In genomic region chr2:31160147-31160920, GRCm38 (mm10) we compare ENCODE assay signal across 16 mouse cellular contexts. TPM values are rescaled to one million over a fixed set of nuclear protein-coding genes. Genes with fewer than 3 reads are reported as not detected.
A peak's percentile ranks its signal among the peaks of the same experiment; 100 is the strongest.
DNase-seq lines count a peak whose midpoint lies in the region; ATAC-seq and TF ChIP-seq lines count a peak whose summit lies in the region.
"Had no signal": no experiment of that assay in that cellular context is flagged by ENCODE, and none has a peak within 500 bp of the region (broad histone marks: within the 10 kb centered on the region; RNA-seq: fewer than 3 reads in every experiment).

No protein-coding gene starts in this region.

- H3K27ac ChIP-seq in kidney, adult 2 months (ENCODE audit: insufficient read depth, low read depth, low read length) = peak overlapping the region; percentile 6; the same call in 1 of the 2 replicates
- no peak overlapping the region for H3K27ac ChIP-seq in kidney, embryonic 15.5 days
- H3K27ac ChIP-seq in liver, embryonic 11.5 days (ENCODE audit: low read depth, low read length) = 0 out of 2 replicates have a peak overlapping the region, but pooled peaks have one; percentile 48
- H3K27ac ChIP-seq in small intestine, adult 2 months (ENCODE audit: insufficient read depth, low read depth, low read length) = peak overlapping the region; percentile 95
- H3K27ac ChIP-seq: embryonic facial prominence, embryonic 12.5 days; forebrain, embryonic 12.5 days; hindbrain, embryonic 13.5 days; neural tube, embryonic 12.5 days had no signal

- no peak for ATAC-seq in kidney, embryonic 15.5 days (replicated peaks; ENCODE audit: low FRiP score)
- 0 out of 2 replicates have a peak, but pooled peaks have one; percentile 57 for ATAC-seq in erythroid progenitor cell, adult 5-6 weeks (replicated peaks; ENCODE audit: low FRiP score, poor library complexity, severe bottlenecking)
- ATAC-seq in liver, embryonic 11.5 days (replicated peaks; ENCODE audit: low FRiP score) = peak; percentile 80

- TF ChIP-seq POLR2A in kidney, adult 2 months (IDR thresholded peaks at IDR 0.05; ENCODE audit: low read depth, low read length) = no peak
- TF ChIP-seq POLR2A in small intestine, adult 2 months (IDR thresholded peaks at IDR 0.05; ENCODE audit: low read depth, low read length) = no peak

- 70% methylated on average over 10 of the region's 10 CpGs for WGBS in kidney, adult 2 months
- 88% methylated on average over 10 of the region's 10 CpGs for WGBS in kidney, embryonic 15.5 days
- WGBS in liver, embryonic 11.5 days = 65% methylated on average over 10 of the region's 10 CpGs
- 44% methylated on average over 10 of the region's 10 CpGs for WGBS in small intestine, adult 2 months

- no peak for TF ChIP-seq CTCF in kidney, adult 2 months (conservative IDR thresholded peaks at IDR 0.05; ENCODE audit: insufficient read depth, insufficient read length, low read depth, low read length)
- no peak for TF ChIP-seq CTCF in small intestine, adult 2 months (IDR thresholded peaks at IDR 0.05; ENCODE audit: extremely low read depth, insufficient read length, insufficient replicate concordance, low read depth, low read length)

- peak; percentile 88 for DNase-seq in kidney, adult 2 months
- DNase-seq in liver, embryonic 11.5 days (ENCODE audit: low spot score) = no peak
- no peak for DNase-seq in spleen, postnatal 10 days (ENCODE audit: low spot score in 2 of 2)
- DNase-seq in urinary bladder, postnatal 25 days (ENCODE audit: low spot score) = no peak
- no peak for DNase-seq in neural tube, embryonic 10.5 days (ENCODE audit: extremely low spot score, low spot score)
- DNase-seq: cerebellum, adult 11 months; heart, adult 18-20 months; right cerebral cortex, postnatal 14 days had no signal

- no peak overlapping the region for H3K4me3 ChIP-seq in kidney, adult 2 months (ENCODE audit: insufficient read depth, low read depth, low read length)
- no peak overlapping the region for H3K4me3 ChIP-seq in kidney, embryonic 15.5 days (replicated peaks)
- H3K4me3 ChIP-seq in liver, embryonic 11.5 days (ENCODE audit: low read depth, low read length) = no peak overlapping the region
- H3K4me3 ChIP-seq in small intestine, adult 2 months (ENCODE audit: low read depth, low read length) = no peak overlapping the region
- H3K4me3 ChIP-seq: embryonic facial prominence, embryonic 12.5 days; forebrain, embryonic 12.5 days; hindbrain, embryonic 13.5 days; neural tube, embryonic 12.5 days had no signal

- H3K27me3 ChIP-seq in kidney, adult 2 months (replicated peaks; ENCODE audit: control insufficient read depth, insufficient read depth, low read length) = no peaks in the 10 kb centered on the region
- no peaks in the 10 kb centered on the region for H3K27me3 ChIP-seq in kidney, embryonic 15.5 days
- H3K27me3 ChIP-seq in liver, embryonic 11.5 days (replicated peaks; ENCODE audit: control insufficient read depth, insufficient read depth, low read length) = no peaks in the 10 kb centered on the region
- no peaks in the 10 kb centered on the region for H3K27me3 ChIP-seq in small intestine, adult 2 months (ENCODE audit: control insufficient read depth, insufficient read depth, low read length)
- H3K27me3 ChIP-seq: CH12.LX; embryonic facial prominence, embryonic 12.5 days; forebrain, embryonic 12.5 days; hindbrain, embryonic 13.5 days; neural tube, embryonic 12.5 days had no signal

- H3K4me1 ChIP-seq in kidney, adult 2 months (ENCODE audit: control insufficient read depth, insufficient read depth, low read length) = peaks cover 35% of the 10 kb centered on the region
- H3K4me1 ChIP-seq in kidney, embryonic 15.5 days = peaks cover 39% of the 10 kb centered on the region
- H3K4me1 ChIP-seq in liver, embryonic 11.5 days (replicated peaks; ENCODE audit: control insufficient read depth, insufficient read depth, low read length) = peaks cover 48% of the 10 kb centered on the region
- peaks cover 30% of the 10 kb centered on the region for H3K4me1 ChIP-seq in small intestine, adult 2 months (ENCODE audit: control insufficient read depth, insufficient read depth, insufficient read length, low read length)

- H3K9ac ChIP-seq in kidney, embryonic 15.5 days = no peak overlapping the region
- no peak overlapping the region for H3K9ac ChIP-seq in liver, embryonic 11.5 days (ENCODE audit: low read depth, low read length)
- H3K9ac ChIP-seq: embryonic facial prominence, embryonic 12.5 days; forebrain, embryonic 12.5 days; hindbrain, embryonic 13.5 days; neural tube, embryonic 12.5 days had no signal

- no peaks in the 10 kb centered on the region for H3K9me3 ChIP-seq in kidney, embryonic 15.5 days (replicated peaks)
- no peaks in the 10 kb centered on the region for H3K9me3 ChIP-seq in liver, embryonic 11.5 days (ENCODE audit: control insufficient read depth, low read length)
- H3K9me3 ChIP-seq: embryonic facial prominence, embryonic 12.5 days; forebrain, embryonic 12.5 days; hindbrain, embryonic 13.5 days; neural tube, embryonic 12.5 days had no signal

- no peak overlapping the region for H3K4me2 ChIP-seq in kidney, embryonic 15.5 days
- no peak overlapping the region; the same call in 1 of the 2 replicates for H3K4me2 ChIP-seq in liver, embryonic 11.5 days
- H3K4me2 ChIP-seq: embryonic facial prominence, embryonic 12.5 days; forebrain, embryonic 12.5 days; hindbrain, embryonic 13.5 days; neural tube, embryonic 12.5 days had no signal

- no peaks in the 10 kb centered on the region for H3K36me3 ChIP-seq in kidney, adult 2 months (ENCODE audit: control insufficient read depth, insufficient read depth, low read length)
- H3K36me3 ChIP-seq in kidney, embryonic 15.5 days = 0 out of 2 replicates have a peak, but pooled peaks cover 3% of the 10 kb centered on the region
- H3K36me3 ChIP-seq in liver, embryonic 11.5 days (ENCODE audit: control insufficient read depth, insufficient read depth, low read length) = no peaks in the 10 kb centered on the region
- peaks cover 2% of the 10 kb centered on the region for H3K36me3 ChIP-seq in small intestine, adult 2 months (ENCODE audit: control insufficient read depth, insufficient read depth, low read length)
- H3K36me3 ChIP-seq: neural tube, embryonic 12.5 days had no signal

RNA-seq across cellular contexts. Expression of gene Gpr107, which starts 8.2 kb away (rescaled TPM):
- polyA plus RNA-seq in kidney, adult 2 months (2012; rRNA removed) = 22.2 and 22.8 TPM in 2 replicates
- 37.0 and 37.9 TPM in 2 replicates for polyA plus RNA-seq in kidney, embryonic 15.5 days (2015; fragmentation: Nextera tagmentation; extraction: Ambion mirVana)
- 15.1 and 24.7 TPM in 2 replicates for total RNA-seq in erythroid progenitor cell, adult 5-6 weeks (2015; ENCODE audit: low replicate concordance)
- 6.4 and 8.9 TPM in 2 replicates for total RNA-seq in erythroid progenitor cell, adult 5-6 weeks (2017; ENCODE audit: low replicate concordance)
- polyA plus RNA-seq in liver, embryonic 11.5 days (2014; fragmentation: Nextera tagmentation; extraction: Ambion mirVana) = 17.3 and 21.5 TPM in 2 replicates
- polyA plus RNA-seq in small intestine, adult 2 months (2012; rRNA removed) = 14.8 and 30.5 TPM in 2 replicates

RNA-seq across cellular contexts. Expression of gene Fnbp1, which starts 18.5 kb away (rescaled TPM):
- 21.1 and 23.9 TPM in 2 replicates for polyA plus RNA-seq in kidney, adult 2 months (2012; rRNA removed)
- polyA plus RNA-seq in kidney, embryonic 15.5 days (2015; fragmentation: Nextera tagmentation; extraction: Ambion mirVana) = 19.1 and 22.4 TPM in 2 replicates
- total RNA-seq in erythroid progenitor cell, adult 5-6 weeks (2015; ENCODE audit: low replicate concordance) = 3.8 and 19.1 TPM in 2 replicates
- total RNA-seq in erythroid progenitor cell, adult 5-6 weeks (2017; ENCODE audit: low replicate concordance) = 5.8 and 9.1 TPM in 2 replicates
- 19.3 and 20.6 TPM in 2 replicates for polyA plus RNA-seq in liver, embryonic 11.5 days (2014; fragmentation: Nextera tagmentation; extraction: Ambion mirVana)
- 20.3 and 28.6 TPM in 2 replicates for polyA plus RNA-seq in small intestine, adult 2 months (2012; rRNA removed)
